Mouse (Mus musculus): ENCODE results near the gene Rhox1.
"Not testable (repeated sequence)": the region's sequence is repeated elsewhere in the genome, so short reads cannot be mapped to it uniquely, and the experiment has no call there.

Gene Rhox1

GRCm38 (mm10) chrX:37222158-37222557 lies at the start of gene Rhox1:
Gene Rhox1 (minus strand): TSS chrX:37222258.
- not testable (repeated sequence) for DNase-seq (ENCODE audit: low spot score)

- not testable (repeated sequence) for DNase-seq (ENCODE audit: low spot score)
Measured at GRCm38 (mm10) chrX:37265038-37265437, 43.0 kb upstream of the Rhox1 start, which contains the start of gene Rhox4a. Gene Rhox4a (plus strand): TSS chrX:37265338.

DNA sequence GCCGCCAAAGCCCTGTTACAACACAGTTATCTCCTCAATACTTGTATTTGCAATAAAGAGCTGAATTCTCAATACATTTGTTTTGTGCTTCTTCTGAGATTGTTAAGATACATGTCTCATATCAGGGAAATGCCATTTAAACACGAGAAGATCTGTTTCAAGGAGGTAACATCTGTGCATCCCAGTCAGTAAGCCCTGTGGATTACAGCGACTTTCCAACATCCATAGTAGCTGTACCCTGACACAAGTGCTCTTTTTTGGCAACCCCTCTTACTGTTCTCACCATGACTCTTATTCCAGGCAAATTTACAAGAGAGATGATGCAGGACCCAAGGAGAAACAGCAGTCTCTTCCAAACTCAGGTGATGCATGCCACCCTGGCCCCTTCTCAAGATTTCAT lies 27.6 kb upstream of the Rhox1 start, which contains the start of gene Rhox3a:
TSS of gene Rhox3a (plus strand) at position 301 of the 400 bp plus-strand sequence.
- DNase-seq (ENCODE audit: low spot score), result not testable (repeated sequence)

DNA sequence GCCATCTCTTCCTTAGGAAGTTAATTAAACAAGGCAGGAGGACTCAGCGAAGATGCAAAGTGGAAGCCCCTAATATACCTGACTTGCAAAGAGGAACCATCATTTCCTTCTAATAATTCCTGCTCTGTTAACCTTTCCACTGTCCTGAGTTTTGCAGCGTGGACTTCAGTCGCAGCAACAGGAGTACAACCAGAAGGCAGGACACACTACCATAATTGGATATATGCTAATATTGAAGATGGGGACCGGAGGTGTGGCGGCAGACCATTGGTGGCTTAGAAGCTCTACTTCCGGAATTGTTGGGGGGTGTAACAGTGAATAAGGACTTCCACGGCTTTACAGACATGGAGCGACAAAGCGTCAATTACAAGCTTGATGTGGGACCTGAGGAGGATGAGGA lies 22.6 kb upstream of the Rhox1 start, which contains the start of gene Rhox2a:
TSS of gene Rhox2a (plus strand) at position 301 of the 400 bp plus-strand sequence.
- DNase-seq (ENCODE audit: low spot score), result not testable (repeated sequence)

DNA sequence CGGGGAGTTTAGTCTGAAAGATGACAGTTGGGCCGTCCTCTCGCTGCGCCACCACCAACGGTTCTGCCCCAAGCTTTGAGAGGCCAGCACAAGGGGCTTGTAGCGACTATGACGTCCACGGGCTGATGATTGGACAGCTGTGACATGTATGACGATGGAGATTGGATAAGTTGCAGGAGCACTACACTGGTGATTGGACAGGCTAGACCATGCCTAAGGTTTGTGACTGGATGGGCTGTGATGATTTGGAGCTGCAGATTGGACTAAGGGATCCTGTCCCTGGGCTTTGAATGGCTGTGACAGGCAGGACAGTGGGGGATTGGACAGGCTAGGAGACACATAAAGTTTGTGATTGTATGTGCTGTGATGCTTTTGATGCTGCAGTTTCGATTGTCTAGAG lies 11.1 kb downstream of the Rhox1 start, which contains the start of gene Gm9:
TSS of gene Gm9 (minus strand) at position 101 of the 400 bp plus-strand sequence.
- DNase-seq (ENCODE audit: low spot score), result no peak

DNA sequence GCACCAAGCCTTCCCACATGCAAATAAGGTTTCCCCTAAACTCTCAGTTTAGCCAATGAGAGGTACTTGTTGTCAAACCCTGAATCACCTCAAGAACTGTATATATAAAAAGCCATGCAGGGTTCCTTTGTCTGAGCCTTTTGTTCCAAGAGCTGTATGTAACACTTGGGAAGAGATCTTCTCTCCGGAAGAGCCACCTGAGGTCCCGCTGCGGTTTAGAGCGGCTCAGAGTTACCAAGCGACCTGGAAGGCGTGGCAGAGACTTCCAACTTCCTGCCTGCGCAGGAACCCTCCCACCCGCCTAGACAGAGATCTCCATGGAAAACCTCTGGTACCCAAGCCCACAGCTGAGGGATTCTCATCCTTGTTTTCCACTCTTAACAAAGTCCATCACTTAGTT lies 23.4 kb downstream of the Rhox1 start:
- no peak for DNase-seq (ENCODE audit: low spot score)

GRCm38 (mm10) chrX:37191744-37192379 lies 30.2 kb downstream of the Rhox1 start:
- DNase-seq (ENCODE audit: low spot score), result no peak

GRCm38 (mm10) chrX:37191105-37191743 lies 30.8 kb downstream of the Rhox1 start, which contains the start of the genes Ndufa1 and Rnf113a1:
Gene Ndufa1 (minus strand): TSS chrX:37191163.
Gene Rnf113a1 (plus strand): TSS chrX:37191245.
- peak; percentile 73 for DNase-seq (ENCODE audit: low spot score)

GRCm38 (mm10) chrX:37190755-37191104 lies 31.3 kb downstream of the Rhox1 start:
- no peak for DNase-seq (ENCODE audit: low spot score)

GRCm38 (mm10) chrX:37184401-37184800 lies 37.7 kb downstream of the Rhox1 start:
- not testable (repeated sequence) for DNase-seq (ENCODE audit: low spot score)

DNA sequence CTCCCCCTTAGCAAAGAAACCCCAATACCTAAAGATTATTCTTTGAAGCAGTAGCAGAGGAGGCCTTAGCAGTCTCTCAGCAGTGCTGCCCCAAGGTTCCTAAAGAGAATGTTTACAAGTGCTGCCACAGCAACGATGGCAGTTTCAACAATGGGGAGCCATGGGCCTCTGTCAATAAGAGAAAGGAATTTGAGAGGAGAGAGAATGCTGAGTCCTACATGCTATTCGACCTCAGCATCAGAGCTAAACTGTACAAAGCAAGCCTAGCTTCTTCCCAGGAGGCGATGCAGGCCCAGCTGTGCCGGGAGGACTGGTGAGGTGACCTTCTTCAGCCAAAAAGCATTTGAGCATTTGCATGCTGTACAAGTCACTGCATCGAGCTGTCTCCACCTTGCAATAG lies 53.3 kb downstream of the Rhox1 start, which contains the start of gene Akap14:
TSS of gene Akap14 (minus strand) at position 101 of the 400 bp plus-strand sequence.
- DNase-seq (ENCODE audit: low spot score), result no peak

GRCm38 (mm10) chrX:37167085-37167484 lies 55.0 kb downstream of the Rhox1 start:
- peak; percentile 10 for DNase-seq (ENCODE audit: low spot score)
